Mouse (Mus musculus): ENCODE data around the gene Ccdc62. TPM values are rescaled to one million over a fixed set of nuclear protein-coding genes. Genes with fewer than 3 reads are reported as not detected.

The Ccdc62 gene
- total and polyA plus RNA-seq, 3 experiments, result 7.5 to 13.4 TPM; not detected in 1

DNA sequence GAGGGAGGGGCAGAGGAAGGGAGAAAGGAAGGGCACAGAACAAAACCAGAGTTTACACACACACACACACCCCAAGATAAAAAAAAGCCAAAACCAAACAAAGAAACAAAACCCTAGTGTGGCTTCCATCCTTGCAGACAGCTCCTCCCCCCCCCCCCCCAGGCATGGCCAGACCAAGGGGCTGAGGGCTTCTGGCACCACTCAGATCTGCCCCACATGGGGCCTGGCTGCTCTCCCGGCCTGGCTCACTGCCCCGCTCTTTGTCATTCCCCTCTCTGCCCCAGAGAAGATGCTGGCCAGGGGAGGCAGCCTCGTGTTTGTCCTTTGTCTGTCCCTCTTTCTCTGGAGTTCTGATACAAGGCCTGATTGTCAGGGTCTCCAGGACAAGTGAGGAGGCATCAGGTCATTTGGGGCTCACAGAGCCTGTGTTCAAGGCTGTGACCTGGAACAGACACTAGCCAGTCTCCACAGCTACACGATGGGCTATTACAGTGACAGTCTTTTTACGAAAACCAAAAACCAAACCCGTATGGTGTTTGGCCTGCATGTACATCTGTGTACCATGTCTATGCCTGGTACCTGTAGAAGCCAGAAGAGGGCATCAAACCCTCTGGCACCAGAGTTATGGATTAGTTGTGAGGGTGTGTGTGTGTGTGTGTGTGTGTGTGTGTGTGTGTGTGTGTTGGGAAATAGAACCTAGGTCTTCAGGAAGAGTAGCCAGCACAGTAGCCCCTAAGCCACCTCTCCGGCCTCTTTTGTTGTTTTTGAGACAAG lies 63.0 kb downstream of the Ccdc62 start:
- Histone ChIP-seq H3K4me1 (ENCODE audit: control insufficient read depth in 1 of 2, insufficient read depth in 2 of 2, low read length in 2 of 2) (no peaks in the 10 kb centered on the region), H3K27ac (ENCODE audit: control insufficient read depth, low read depth, low read length) (no peak overlapping the region), H3K4me3 (ENCODE audit: control insufficient read depth in 1 of 2, insufficient read depth in 1 of 2, low read depth in 2 of 2, low read length in 2 of 2) (no peak overlapping the region), H3K9ac (ENCODE audit: control insufficient read depth, low read depth, low read length, poor library complexity, severe bottlenecking) (no peak overlapping the region), H3K79me2 (ENCODE audit: control insufficient read depth, insufficient read depth, low read length, poor library complexity) (no peaks in the 10 kb centered on the region), H3K27me3 (ENCODE audit: control insufficient read depth in 1 of 2, insufficient read depth in 2 of 2, low read length in 2 of 2) (no peaks in the 10 kb centered on the region), H3K9me3 (replicated peaks; ENCODE audit: insufficient read depth, low read length) (no peaks in the 10 kb centered on the region), H3K36me3 (ENCODE audit: control insufficient read depth in 1 of 2, insufficient read depth in 2 of 2, low read length in 2 of 2) (no peaks in the 10 kb centered on the region)
- DNase-seq (ENCODE audit: low read depth, low spot score), result no peak
- TF ChIP-seq NELFE (IDR thresholded peaks at IDR 0.05; ENCODE audit: low read depth, low read length), result no peak
- no peak for TF ChIP-seq SIN3A (IDR thresholded peaks at IDR 0.05; ENCODE audit: low read length)
- TF ChIP-seq POLR2AphosphoS2 (IDR thresholded peaks at IDR 0.05; ENCODE audit: low read length), result no peak
- no peak for TF ChIP-seq ZNF384 (IDR thresholded peaks at IDR 0.05; ENCODE audit: low read depth, low read length)
- TF ChIP-seq UBTF (IDR thresholded peaks at IDR 0.05; ENCODE audit: borderline replicate concordance, insufficient read depth, low read depth, low read length), result no peak
- TF ChIP-seq ETS1 (IDR thresholded peaks at IDR 0.05; ENCODE audit: low read depth, low read length), result no peak
- no peak for TF ChIP-seq MYB (IDR thresholded peaks at IDR 0.05; ENCODE audit: low read depth, low read length)
- no peak for TF ChIP-seq MAFK (IDR thresholded peaks at IDR 0.05; ENCODE audit: borderline replicate concordance, low read depth, low read length)

DNA sequence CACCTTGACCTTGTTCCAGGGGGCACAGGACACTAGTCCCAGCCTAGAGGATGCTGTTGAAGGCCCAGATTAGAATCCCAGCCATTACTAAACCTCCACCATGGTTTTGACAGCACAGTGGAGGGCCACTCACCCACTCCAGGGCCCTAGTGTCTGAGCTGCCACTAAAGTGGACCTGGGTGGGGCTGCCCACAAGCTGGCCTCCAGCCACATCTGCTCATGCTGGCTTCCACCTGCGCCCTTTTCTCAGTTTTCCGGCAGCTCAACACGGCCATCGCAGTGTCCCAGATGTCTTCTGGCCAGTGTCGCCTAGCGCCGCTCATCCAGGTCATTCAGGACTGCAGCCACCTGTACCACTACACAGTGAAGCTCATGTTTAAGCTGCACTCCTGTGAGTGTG lies 64.0 kb downstream of the Ccdc62 start:
- Histone ChIP-seq H3K9ac (ENCODE audit: control insufficient read depth, low read depth, low read length, poor library complexity, severe bottlenecking) (no peak overlapping the region), H3K36me3 (ENCODE audit: control insufficient read depth in 1 of 2, insufficient read depth in 2 of 2, low read length in 2 of 2) (no peaks in the 10 kb centered on the region), H3K4me3 (ENCODE audit: control insufficient read depth in 1 of 2, insufficient read depth in 1 of 2, low read depth in 2 of 2, low read length in 2 of 2) (no peak overlapping the region), H3K27me3 (ENCODE audit: control insufficient read depth in 1 of 2, insufficient read depth in 2 of 2, low read length in 2 of 2) (no peaks in the 10 kb centered on the region), H3K9me3 (replicated peaks; ENCODE audit: insufficient read depth, low read length) (no peaks in the 10 kb centered on the region), H3K79me2 (ENCODE audit: control insufficient read depth, insufficient read depth, low read length, poor library complexity) (no peaks in the 10 kb centered on the region), H3K27ac (ENCODE audit: control insufficient read depth, low read depth, low read length) (no peak overlapping the region), H3K4me1 (ENCODE audit: control insufficient read depth in 1 of 2, insufficient read depth in 2 of 2, low read length in 2 of 2) (no peaks in the 10 kb centered on the region)
- TF ChIP-seq ETS1 (IDR thresholded peaks at IDR 0.05; ENCODE audit: low read depth, low read length) (no peak), GATA1 (IDR thresholded peaks at IDR 0.05; ENCODE audit: low read depth, low read length) (no peak), ELF1 (IDR thresholded peaks at IDR 0.05; ENCODE audit: low read depth, low read length) (no peak), ZC3H11A (IDR thresholded peaks at IDR 0.05; ENCODE audit: low read depth, low read length) (no peak)
- no peak for DNase-seq (ENCODE audit: low read depth, low spot score)

DNA sequence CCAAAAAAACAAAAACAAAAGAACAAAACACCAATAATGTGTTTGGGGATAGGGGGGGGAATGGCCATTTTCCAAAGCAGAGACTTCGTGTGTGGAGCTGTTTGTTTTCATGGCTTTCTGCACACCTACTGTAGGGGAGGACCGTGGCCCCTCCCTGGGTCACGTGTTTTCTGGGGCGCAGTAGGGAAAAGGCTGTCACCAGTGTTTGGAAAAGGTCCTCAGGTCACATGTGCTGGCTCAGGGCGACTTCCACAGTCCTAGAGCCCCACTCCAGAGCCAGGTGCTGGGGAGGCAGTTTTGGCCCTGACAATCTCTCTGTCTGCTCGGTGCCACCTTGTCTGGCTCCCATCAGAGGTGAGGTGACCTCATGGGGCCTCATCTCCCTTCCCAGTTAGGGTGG lies 64.9 kb downstream of the Ccdc62 start:
- H3K27me3 ChIP-seq (ENCODE audit: control insufficient read depth in 1 of 2, insufficient read depth in 2 of 2, low read length in 2 of 2), result no peaks in the 10 kb centered on the region
- TF ChIP-seq ZNF384 (IDR thresholded peaks at IDR 0.05; ENCODE audit: low read depth, low read length) (no peak), SIN3A (IDR thresholded peaks at IDR 0.05; ENCODE audit: low read length) (no peak), POLR2AphosphoS5 (IDR thresholded peaks at IDR 0.05; ENCODE audit: borderline replicate concordance, low read depth, low read length) (no peak), MYC (IDR thresholded peaks at IDR 0.05; ENCODE audit: low read depth, low read length) (no peak), CTCF (IDR thresholded peaks at IDR 0.05 in 2 of 3, conservative IDR thresholded peaks at IDR 0.05 in 1 of 3; ENCODE audit: control insufficient read depth in 1 of 3, insufficient read depth in 1 of 3, low read depth in 2 of 3, low read length in 3 of 3, poor library complexity in 1 of 3, severe bottlenecking in 1 of 3) (no peak), MAX (IDR thresholded peaks at IDR 0.05; ENCODE audit: low read length) (no peak), ELF1 (IDR thresholded peaks at IDR 0.05; ENCODE audit: low read depth, low read length) (no peak), RAD21 (IDR thresholded peaks at IDR 0.05; ENCODE audit: low read depth, low read length) (no peak), CHD2 (IDR thresholded peaks at IDR 0.05; ENCODE audit: low read length) (no peak), UBTF (IDR thresholded peaks at IDR 0.05; ENCODE audit: borderline replicate concordance, insufficient read depth, low read depth, low read length) (no peak), CHD1 (IDR thresholded peaks at IDR 0.05; ENCODE audit: low read depth, low read length) (no peak), POLR2AphosphoS2 (IDR thresholded peaks at IDR 0.05; ENCODE audit: low read length) (no peak), E2F4 (IDR thresholded peaks at IDR 0.05; ENCODE audit: borderline replicate concordance, low read depth, low read length) (no peak)
- H3K4me3 ChIP-seq (ENCODE audit: control insufficient read depth in 1 of 2, insufficient read depth in 1 of 2, low read depth in 2 of 2, low read length in 2 of 2), result no peak overlapping the region
- H3K27ac ChIP-seq (ENCODE audit: control insufficient read depth, low read depth, low read length), result no peak overlapping the region
- no peak for DNase-seq (ENCODE audit: low read depth, low spot score)
- no peaks in the 10 kb centered on the region for H3K4me1 ChIP-seq (ENCODE audit: control insufficient read depth in 1 of 2, insufficient read depth in 2 of 2, low read length in 2 of 2)
- H3K79me2 ChIP-seq (ENCODE audit: control insufficient read depth, insufficient read depth, low read length, poor library complexity), result no peaks in the 10 kb centered on the region
- H3K9ac ChIP-seq (ENCODE audit: control insufficient read depth, low read depth, low read length, poor library complexity, severe bottlenecking), result no peak overlapping the region
- H3K9me3 ChIP-seq (replicated peaks; ENCODE audit: insufficient read depth, low read length), result no peaks in the 10 kb centered on the region
- H3K36me3 ChIP-seq (ENCODE audit: control insufficient read depth in 1 of 2, insufficient read depth in 2 of 2, low read length in 2 of 2), result no peaks in the 10 kb centered on the region

Data from MEL (cell line).